Mouse (Mus musculus): ENCODE measurements around the gene Npy1r. TPM values are rescaled to one million over a fixed set of nuclear protein-coding genes. Genes with fewer than 3 reads are reported as not detected.

Gene Npy1r
- 1.5 and 2.3 TPM in 2 replicates for polyA plus RNA-seq (2015; fragmentation: Nextera tagmentation; extraction: Ambion mirVana)

DNA sequence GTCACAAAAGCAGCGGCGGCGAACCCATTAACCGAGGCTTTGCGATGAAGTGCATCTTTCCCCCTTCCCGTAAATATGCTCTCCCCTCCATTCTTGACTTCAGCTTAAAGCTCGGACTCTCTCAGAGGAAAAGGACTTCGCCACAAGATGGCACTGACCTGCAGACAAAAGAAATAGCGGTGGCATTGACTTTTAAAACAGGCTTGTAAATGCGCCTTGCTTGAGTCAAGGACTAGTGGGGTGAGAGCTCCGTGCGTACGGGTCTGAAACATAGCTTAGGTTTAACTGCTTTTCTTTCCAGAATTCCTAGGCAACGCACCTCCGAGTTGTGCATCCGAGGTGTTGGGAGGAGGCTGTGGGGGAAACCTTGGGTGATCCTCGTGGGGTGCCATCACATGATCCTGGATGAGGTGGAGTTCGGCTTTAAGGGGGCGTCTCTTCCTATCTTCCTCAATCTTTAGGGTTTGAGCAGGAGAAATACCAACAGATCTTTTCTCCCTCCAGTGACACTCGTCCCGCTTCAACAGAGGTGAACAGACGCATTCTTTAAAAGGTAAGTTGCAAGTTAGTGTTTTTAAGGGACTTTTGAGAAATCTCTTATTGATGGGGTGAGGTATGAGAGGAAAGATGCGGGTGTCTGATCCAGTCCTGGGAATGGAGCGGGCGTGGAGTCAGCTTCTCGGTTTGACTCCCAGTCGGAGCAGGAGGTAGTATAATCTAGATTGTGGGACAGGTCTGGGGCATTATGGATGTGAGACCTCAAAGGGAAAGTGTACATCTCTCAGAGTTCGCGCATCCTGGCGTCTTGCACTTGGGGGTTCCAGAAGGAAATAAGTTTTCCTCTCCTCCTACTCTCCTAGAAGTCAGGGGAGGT is at the start of gene Npy1r:
TSS of gene Npy1r (plus strand) at position 223 of the 874 bp plus-strand sequence.
- Histone ChIP-seq H3K4me1 (peaks cover 6% of the 10 kb centered on the region; the same call in 1 of the 2 replicates), H3K4me2 (peak within 1 kb of the TSS; percentile 66), H3K27ac (no peak within 1 kb of the TSS), H3K4me3 (peak within 1 kb of the TSS; percentile 35), H3K27me3 (peaks cover 33% of the 10 kb centered on the region), H3K36me3 (no peaks in the 10 kb centered on the region), H3K9me3 (no peaks in the 10 kb centered on the region), H3K9ac (no peak within 1 kb of the TSS)
- 1% methylated on average over 30 of the region's 30 CpGs for WGBS
- ATAC-seq (ENCODE audit: insufficient number of reproducible peaks, low FRiP score, low TSS enrichment, low read depth): no peak

GRCm38 (mm10) chr8:66681261-66681660 is 15.7 kb upstream of the Npy1r start:
- Histone ChIP-seq H3K27ac (no peak overlapping the region), H3K4me1 (no peaks in the 10 kb centered on the region), H3K9ac (no peak overlapping the region), H3K9me3 (no peaks in the 10 kb centered on the region), H3K27me3 (no peaks in the 10 kb centered on the region; the same call in 1 of the 2 replicates), H3K4me2 (no peak overlapping the region), H3K4me3 (no peak overlapping the region), H3K36me3 (no peaks in the 10 kb centered on the region)
- 78% methylated on average over 2 of the region's 2 CpGs for WGBS
- no peak for ATAC-seq (ENCODE audit: insufficient number of reproducible peaks, low FRiP score, low TSS enrichment, low read depth)

DNA sequence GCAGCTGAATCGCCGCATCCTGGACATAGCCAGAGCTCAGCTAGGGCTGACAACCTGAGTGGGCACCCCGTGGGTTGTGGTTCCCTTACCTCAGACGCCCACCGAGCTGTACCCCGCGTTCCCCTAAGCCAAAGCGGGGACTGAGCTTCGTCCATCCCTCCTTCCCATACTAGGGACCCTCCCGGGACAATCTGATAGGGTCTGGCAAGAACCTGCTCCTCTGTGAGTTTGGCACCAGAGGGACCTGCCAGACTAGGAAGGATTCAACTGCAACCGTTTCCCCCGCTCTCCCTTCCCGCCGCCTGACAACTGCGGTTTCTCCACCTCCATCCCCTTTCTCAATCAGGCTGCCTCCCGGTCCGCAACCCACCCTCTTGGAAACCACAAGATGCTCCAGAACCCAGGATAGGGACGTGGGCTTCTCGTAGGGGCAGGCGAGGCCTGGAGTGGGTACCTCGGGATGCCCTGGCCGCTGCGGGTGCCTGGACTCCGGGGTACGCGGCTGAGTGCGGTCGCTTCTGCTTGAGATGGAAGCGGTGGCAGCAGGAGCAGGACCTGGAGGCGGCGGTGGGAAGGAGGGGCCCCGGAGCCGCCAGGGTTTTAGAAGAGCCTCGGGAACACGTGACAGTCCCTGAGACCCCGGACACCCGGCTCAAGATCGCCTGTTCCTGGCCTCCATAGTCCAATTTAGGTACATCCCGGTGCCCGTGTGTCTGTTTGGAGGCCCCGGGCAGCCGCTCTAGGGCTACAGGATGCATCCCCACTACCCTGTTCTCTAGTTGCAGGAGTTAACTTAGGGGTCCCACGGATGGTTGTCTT is 9.3 kb upstream of the Npy1r start, which contains the start of gene Npy5r:
TSS of gene Npy5r (minus strand) at position 618 of the 819 bp plus-strand sequence.
- Histone ChIP-seq H3K4me3 (peak within 1 kb of the TSS; percentile 36), H3K9ac (no peak within 1 kb of the TSS)

DNA sequence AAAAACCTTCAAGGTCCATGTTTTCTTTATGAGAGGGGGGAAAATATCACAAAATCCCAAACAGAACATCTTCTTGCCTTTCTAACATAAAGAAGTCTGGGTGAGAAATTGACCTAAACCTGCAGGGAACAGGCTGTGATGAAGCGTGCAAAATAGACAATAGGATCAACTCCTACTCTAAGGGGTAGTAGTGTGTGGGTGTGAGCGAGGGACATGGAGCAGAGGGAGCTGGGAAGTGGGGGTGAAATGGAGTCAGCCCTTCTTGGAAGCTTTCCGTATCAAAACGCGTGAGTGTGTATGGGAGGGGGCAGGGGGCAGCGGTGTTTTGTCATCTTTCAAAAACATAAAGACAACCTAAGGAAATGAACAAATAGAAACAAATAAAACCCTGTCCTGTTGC is 8.6 kb upstream of the Npy1r start:
- Histone ChIP-seq H3K27ac (no peak overlapping the region), H3K27me3 (peaks cover 21% of the 10 kb centered on the region), H3K4me2 (no peak overlapping the region), H3K36me3 (no peaks in the 10 kb centered on the region), H3K4me3 (no peak overlapping the region; the same call in 1 of the 2 replicates), H3K9me3 (no peaks in the 10 kb centered on the region), H3K4me1 (peaks cover 6% of the 10 kb centered on the region; the same call in 1 of the 2 replicates), H3K9ac (no peak overlapping the region)
- WGBS: 58% methylated on average over 6 of the region's 6 CpGs
- ATAC-seq (ENCODE audit: insufficient number of reproducible peaks, low FRiP score, low TSS enrichment, low read depth): no peak

More for the DNA sequence above, 9.3 kb upstream of the Npy1r start, which contains the start of gene Npy5r:
- no peaks in the 10 kb centered on the region for H3K9me3 ChIP-seq
- peak within 1 kb of the TSS; percentile 63 for H3K4me2 ChIP-seq
- H3K4me1 ChIP-seq: peaks cover 6% of the 10 kb centered on the region; the same call in 1 of the 2 replicates
- 2% methylated on average over 43 of the region's 43 CpGs for WGBS
- peaks cover 21% of the 10 kb centered on the region for H3K27me3 ChIP-seq
- H3K27ac ChIP-seq: no peak within 1 kb of the TSS
- H3K36me3 ChIP-seq: no peaks in the 10 kb centered on the region
- ATAC-seq (ENCODE audit: insufficient number of reproducible peaks, low FRiP score, low TSS enrichment, low read depth): no peak

- Histone ChIP-seq H3K27me3 (peaks cover 21% of the 10 kb centered on the region), H3K4me3 (no peak overlapping the region)
- no peak for ATAC-seq (ENCODE audit: insufficient number of reproducible peaks, low FRiP score, low TSS enrichment, low read depth)
Observed at GRCm38 (mm10) chr8:66688799-66689198, 8.2 kb upstream of the Npy1r start.

DNA sequence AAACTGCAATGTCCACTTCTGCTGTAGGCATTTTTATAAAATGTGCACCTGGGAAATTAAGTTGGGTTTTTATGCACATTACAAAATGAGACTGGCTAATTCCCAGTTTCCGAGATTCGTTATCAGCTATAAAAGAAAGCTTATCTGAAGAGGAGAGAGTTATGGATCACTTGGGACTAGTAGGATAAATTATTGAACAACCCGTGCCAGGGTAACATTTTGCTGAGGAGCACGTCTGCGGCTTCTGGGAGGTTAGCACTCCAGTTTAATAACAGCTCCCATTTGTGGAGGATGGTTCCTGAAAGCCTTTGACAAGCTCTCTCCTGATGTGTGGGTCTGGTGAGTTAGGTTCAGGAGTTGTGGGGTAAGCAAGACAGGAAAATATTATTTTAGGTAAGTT is 6.6 kb upstream of the Npy1r start:
- Histone ChIP-seq H3K4me2 (no peak overlapping the region), H3K27ac (no peak overlapping the region), H3K4me3 (no peak overlapping the region), H3K4me1 (peaks cover 6% of the 10 kb centered on the region; the same call in 1 of the 2 replicates), H3K9me3 (no peaks in the 10 kb centered on the region), H3K36me3 (no peaks in the 10 kb centered on the region), H3K27me3 (peaks cover 21% of the 10 kb centered on the region), H3K9ac (no peak overlapping the region)
- ATAC-seq (ENCODE audit: insufficient number of reproducible peaks, low FRiP score, low TSS enrichment, low read depth): no peak
- 57% methylated on average over 5 of the region's 5 CpGs for WGBS

More at GRCm38 (mm10) chr8:66688799-66689198, 8.2 kb upstream of the Npy1r start:
- no peaks in the 10 kb centered on the region for H3K36me3 ChIP-seq
- H3K4me2 ChIP-seq: no peak overlapping the region
- WGBS: 48% methylated on average over 4 of the region's 4 CpGs
- H3K9ac ChIP-seq: no peak overlapping the region
- no peak overlapping the region for H3K27ac ChIP-seq
- H3K4me1 ChIP-seq: peaks cover 6% of the 10 kb centered on the region; the same call in 1 of the 2 replicates
- no peaks in the 10 kb centered on the region for H3K9me3 ChIP-seq

- Histone ChIP-seq H3K9ac (no peak overlapping the region), H3K9me3 (no peaks in the 10 kb centered on the region), H3K4me3 (peak overlapping the region; percentile 35; the same call in 1 of the 2 replicates), H3K36me3 (no peaks in the 10 kb centered on the region), H3K4me2 (peak overlapping the region; percentile 66), H3K27me3 (peaks cover 33% of the 10 kb centered on the region), H3K4me1 (peaks cover 6% of the 10 kb centered on the region; the same call in 1 of the 2 replicates), H3K27ac (no peak overlapping the region)
- no peak for ATAC-seq (ENCODE audit: insufficient number of reproducible peaks, low FRiP score, low TSS enrichment, low read depth)
- 7% methylated on average over 7 of the region's 7 CpGs for WGBS
Observed at GRCm38 (mm10) chr8:66698011-66698410, 1.0 kb downstream of the Npy1r start.

DNA sequence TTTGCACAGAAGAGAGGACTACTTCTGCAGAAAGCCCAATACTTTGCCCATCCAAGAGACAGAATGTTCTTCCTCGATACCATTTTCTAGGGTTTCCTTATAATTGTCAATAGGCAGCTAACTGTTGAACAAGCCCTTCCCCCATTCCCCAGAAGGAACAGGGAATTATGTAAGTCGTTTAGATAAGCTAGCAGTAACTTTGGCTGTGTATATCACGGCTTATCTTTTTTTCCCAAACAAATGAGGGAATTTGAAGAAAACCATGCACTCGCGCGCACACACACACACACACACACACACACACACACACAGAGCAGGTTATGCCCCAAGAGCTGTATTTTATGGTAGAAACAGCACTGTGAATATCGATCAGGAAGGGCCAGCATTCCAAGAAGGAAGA is 1.8 kb downstream of the Npy1r start:
- ATAC-seq (ENCODE audit: insufficient number of reproducible peaks, low FRiP score, low TSS enrichment, low read depth): no peak
- no peak overlapping the region for H3K4me3 ChIP-seq

DNA sequence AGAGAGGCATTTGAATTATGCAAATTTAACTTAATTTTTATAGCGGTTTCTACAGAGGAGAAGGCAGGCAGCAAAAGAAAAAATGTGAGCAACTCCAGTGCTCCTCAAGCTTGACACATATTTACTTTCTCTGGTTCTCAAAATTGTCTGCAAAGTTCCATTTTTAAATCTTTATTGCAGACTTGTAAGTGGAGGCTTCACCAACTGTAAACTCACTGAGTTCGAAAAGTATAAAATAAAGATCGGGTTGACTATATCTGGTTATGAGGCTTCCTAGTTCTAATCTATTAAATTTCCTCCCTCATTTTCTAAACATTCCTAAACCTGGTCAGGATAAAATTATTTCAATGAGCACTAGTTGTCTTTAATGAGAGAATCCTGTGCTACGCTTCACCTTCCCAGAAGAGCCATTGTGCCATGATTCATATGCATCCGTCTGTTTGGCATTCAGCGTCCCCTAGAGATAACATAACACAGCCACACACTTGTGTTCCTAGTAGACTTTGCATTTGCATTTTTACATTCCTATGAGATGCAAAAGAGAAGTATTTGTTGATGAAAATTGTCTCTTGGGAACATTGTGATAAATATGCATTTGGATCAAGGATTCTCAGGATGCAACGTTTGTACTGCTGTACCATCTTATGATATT is 17.5 kb downstream of the Npy1r start:
- ATAC-seq (ENCODE audit: insufficient number of reproducible peaks, low FRiP score, low TSS enrichment, low read depth): no peak
- no peaks in the 10 kb centered on the region for H3K9me3 ChIP-seq
- H3K9ac ChIP-seq: no peak overlapping the region
- H3K36me3 ChIP-seq: no peaks in the 10 kb centered on the region
- no peak overlapping the region for H3K27ac ChIP-seq
- 87% methylated on average over 7 of the region's 7 CpGs for WGBS
- H3K27me3 ChIP-seq: no peaks in the 10 kb centered on the region
- no peak overlapping the region for H3K4me2 ChIP-seq
- H3K4me1 ChIP-seq: no peaks in the 10 kb centered on the region
- no peak overlapping the region for H3K4me3 ChIP-seq

More for the DNA sequence above, 1.8 kb downstream of the Npy1r start:
- WGBS: 68% methylated on average over 7 of the region's 7 CpGs
- Histone ChIP-seq H3K9me3 (no peaks in the 10 kb centered on the region), H3K27me3 (peaks cover 33% of the 10 kb centered on the region), H3K4me1 (peaks cover 6% of the 10 kb centered on the region; the same call in 1 of the 2 replicates), H3K4me2 (no peak overlapping the region), H3K27ac (no peak overlapping the region), H3K9ac (no peak overlapping the region), H3K36me3 (no peaks in the 10 kb centered on the region)

DNA sequence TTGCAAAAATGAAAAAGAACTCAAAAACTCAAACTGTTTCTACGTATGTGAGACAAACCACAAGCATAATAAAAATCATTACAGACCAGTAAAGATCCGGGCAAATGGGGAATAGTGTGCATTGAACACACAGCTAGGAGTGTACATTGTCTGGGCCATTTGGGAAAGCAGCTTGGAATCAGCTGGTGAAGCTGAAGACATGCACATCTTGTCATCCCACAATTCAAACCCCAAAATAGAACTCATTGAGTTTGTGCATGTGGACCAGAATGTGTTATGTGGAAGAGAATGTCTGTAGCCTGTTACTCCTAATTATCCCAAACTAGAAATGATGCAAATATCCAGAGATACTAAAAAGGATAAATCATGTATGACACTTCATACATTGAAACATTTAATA is 25.8 kb downstream of the Npy1r start:
- H3K9ac ChIP-seq: no peak overlapping the region
- WGBS: 71% methylated on average over 2 of the region's 2 CpGs
- no peak for ATAC-seq (ENCODE audit: insufficient number of reproducible peaks, low FRiP score, low TSS enrichment, low read depth)
- H3K4me2 ChIP-seq: no peak overlapping the region
- H3K4me1 ChIP-seq: no peaks in the 10 kb centered on the region
- no peak overlapping the region for H3K27ac ChIP-seq
- no peaks in the 10 kb centered on the region for H3K27me3 ChIP-seq
- H3K9me3 ChIP-seq: no peaks in the 10 kb centered on the region
- H3K36me3 ChIP-seq: no peaks in the 10 kb centered on the region
- no peak overlapping the region for H3K4me3 ChIP-seq

DNA sequence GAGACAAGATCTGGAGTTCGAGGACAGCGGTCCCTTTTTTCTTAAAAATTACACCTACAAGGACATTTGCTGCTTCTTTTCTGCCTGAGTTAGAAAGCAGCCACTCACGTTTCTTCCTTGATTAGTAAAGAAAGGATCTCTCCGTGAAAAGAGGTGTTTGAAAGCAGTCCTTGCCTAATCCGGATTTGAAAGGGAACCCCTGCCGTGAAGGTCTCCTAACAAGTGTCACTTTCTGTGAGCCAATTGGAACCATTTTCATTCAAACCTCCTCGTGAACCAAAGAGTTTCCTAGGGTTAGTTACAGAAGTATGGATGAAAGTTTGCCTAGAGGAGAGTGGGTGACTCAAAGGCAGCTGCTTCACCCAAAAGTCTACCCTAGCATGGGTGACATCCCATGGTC is 32.5 kb downstream of the Npy1r start:
- 43% methylated on average over 7 of the region's 7 CpGs for WGBS
- H3K27ac ChIP-seq: no peak overlapping the region
- H3K36me3 ChIP-seq: no peaks in the 10 kb centered on the region
- no peak overlapping the region for H3K4me2 ChIP-seq
- H3K4me3 ChIP-seq: no peak overlapping the region
- H3K27me3 ChIP-seq: no peaks in the 10 kb centered on the region
- no peaks in the 10 kb centered on the region for H3K9me3 ChIP-seq
- no peaks in the 10 kb centered on the region for H3K4me1 ChIP-seq
- no peak overlapping the region for H3K9ac ChIP-seq
- ATAC-seq (ENCODE audit: insufficient number of reproducible peaks, low FRiP score, low TSS enrichment, low read depth): no peak
